Mouse (Mus musculus): ENCODE data around the gene Tns1. TPM values are rescaled to one million over a fixed set of nuclear protein-coding genes. Genes with fewer than 3 reads are reported as not detected.
A peak's percentile ranks its signal among the peaks of the same experiment; 100 is the strongest.

Gene Tns1
- total RNA-seq, 2 experiments from 2014 or later = 294 to 305 TPM

DNA sequence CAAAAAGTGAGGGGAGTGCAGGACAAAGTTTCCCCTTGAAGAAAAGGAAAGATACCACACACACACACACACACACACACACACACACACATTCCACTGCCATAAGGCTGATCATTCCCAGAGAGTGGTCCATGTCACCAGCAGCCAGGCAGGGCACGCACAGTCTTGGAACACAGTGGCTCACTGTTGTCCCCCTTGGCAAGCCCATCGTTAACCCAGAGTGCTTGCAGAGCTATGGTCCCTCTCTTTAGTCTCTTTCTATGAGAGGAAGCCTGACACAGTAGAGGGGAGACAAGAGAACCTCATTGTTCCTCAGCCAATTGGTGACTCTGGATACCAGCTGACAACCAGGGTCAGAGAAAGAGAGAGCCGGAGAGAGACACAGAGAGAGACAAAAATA lies 179.9 kb downstream of the Tns1 start:
- 0 out of 2 replicates have a peak overlapping the region, but pooled peaks have one; percentile 2 for H3K4me3 ChIP-seq
- H3K27ac ChIP-seq = peak overlapping the region; percentile 90
- intact Hi-C loops (cut with DNase I) = loop anchor here (2.0 kb wide), 1 partner anchor 14 kb away; no protein-coding TSS in a partner anchor
- no peak for TF ChIP-seq CTCF (IDR thresholded peaks at IDR 0.05)
- no peak for DNase-seq

DNA sequence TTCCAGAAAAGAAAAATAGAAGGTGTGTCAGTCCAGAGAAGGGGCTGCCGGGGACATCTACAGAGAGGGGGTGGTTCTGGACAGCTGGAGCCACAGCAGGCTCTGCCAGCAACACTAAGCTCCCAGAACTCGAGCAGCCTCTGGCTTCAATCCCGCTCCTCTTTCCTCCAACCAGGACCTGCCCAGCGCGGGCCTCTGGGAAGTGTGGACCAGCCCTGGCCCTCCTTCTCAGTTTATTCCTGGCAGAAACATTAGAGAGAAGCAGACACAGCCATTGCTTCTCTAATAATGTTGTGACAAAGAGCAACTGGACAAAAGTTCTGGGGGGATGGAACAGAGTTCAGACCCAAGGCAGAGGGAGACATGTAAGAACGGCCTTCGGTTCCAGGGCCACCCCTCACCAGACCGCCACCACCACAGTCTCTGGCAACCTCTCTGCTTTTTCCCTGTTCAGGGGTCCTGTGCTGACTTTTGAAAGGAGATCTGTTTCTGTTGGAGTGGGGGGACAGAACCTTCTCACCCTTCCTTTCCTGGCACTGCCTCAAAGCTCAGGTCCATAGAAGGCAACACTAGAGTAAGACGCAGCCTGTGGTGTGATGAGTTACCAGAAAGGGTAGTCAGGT lies 180.5 kb downstream of the Tns1 start:
- H3K4me3 ChIP-seq = peak overlapping the region; percentile 34
- TF ChIP-seq CTCF (IDR thresholded peaks at IDR 0.05) = no peak
- peak; percentile 94 for DNase-seq
- intact Hi-C loops (cut with DNase I) = loop anchor here (2.0 kb wide), 1 partner anchor 15 kb away; no protein-coding TSS in a partner anchor
- peak overlapping the region; percentile 90 for H3K27ac ChIP-seq

GRCm38 (mm10) chr1:73943255-73943654 lies 181.0 kb downstream of the Tns1 start:
- intact Hi-C loops (cut with DNase I) = no loop called here
- no peak for DNase-seq
- TF ChIP-seq CTCF (IDR thresholded peaks at IDR 0.05) = no peak
- H3K4me3 ChIP-seq = peak overlapping the region; percentile 34
- peak overlapping the region; percentile 90 for H3K27ac ChIP-seq

DNA sequence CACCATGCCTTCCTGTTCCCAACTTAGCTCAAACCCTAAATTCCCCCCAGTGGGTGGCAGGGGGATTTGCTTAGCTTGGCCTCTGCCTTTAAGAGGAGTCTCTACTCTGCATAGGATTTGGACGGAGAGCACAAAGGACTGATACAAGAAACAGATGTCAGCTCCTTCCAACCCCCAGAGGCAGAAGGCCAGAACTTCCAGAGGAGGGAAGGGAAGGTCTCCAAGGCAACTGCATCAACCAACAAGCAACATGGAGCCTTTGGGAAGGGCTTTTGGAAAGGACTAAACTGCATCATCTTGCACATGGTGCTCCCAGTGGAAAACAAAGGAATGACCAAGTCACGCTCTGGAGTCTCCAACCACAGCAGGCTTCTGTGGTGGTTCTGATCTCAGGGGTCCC lies 182.0 kb downstream of the Tns1 start:
- Histone ChIP-seq H3K4me3 (peak overlapping the region; percentile 27; the same call in 1 of the 2 replicates), H3K27ac (peak overlapping the region; percentile 90)
- intact Hi-C loops (cut with DNase I) = no loop called here
- peak; percentile 78 for DNase-seq
- no peak for TF ChIP-seq CTCF (IDR thresholded peaks at IDR 0.05)

DNA sequence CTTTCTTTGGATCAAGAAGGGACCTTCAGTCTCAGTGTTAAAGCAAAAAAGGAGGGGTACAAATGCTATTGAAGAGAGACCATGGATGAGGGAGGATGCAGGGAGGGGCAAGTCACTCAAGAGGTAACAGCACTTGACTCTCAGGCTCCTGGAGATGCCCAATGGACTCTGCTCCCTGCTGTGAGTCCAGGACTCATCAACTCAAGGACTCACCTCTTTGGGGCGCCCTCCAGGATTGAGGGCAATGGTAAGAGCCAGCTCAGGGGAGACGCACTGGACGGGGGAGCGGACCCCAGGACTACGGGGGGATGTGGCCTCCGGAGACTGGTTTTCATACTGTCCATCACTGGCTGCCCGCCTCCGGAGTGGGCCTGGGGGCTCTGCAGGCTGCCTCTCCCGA lies 182.6 kb downstream of the Tns1 start:
- intact Hi-C loops (cut with DNase I) = no loop called here
- peak; percentile 28 for DNase-seq
- no peak for TF ChIP-seq CTCF (IDR thresholded peaks at IDR 0.05)
- Histone ChIP-seq H3K4me3 (peak overlapping the region; percentile 27), H3K27ac (peak overlapping the region; percentile 90)

DNA sequence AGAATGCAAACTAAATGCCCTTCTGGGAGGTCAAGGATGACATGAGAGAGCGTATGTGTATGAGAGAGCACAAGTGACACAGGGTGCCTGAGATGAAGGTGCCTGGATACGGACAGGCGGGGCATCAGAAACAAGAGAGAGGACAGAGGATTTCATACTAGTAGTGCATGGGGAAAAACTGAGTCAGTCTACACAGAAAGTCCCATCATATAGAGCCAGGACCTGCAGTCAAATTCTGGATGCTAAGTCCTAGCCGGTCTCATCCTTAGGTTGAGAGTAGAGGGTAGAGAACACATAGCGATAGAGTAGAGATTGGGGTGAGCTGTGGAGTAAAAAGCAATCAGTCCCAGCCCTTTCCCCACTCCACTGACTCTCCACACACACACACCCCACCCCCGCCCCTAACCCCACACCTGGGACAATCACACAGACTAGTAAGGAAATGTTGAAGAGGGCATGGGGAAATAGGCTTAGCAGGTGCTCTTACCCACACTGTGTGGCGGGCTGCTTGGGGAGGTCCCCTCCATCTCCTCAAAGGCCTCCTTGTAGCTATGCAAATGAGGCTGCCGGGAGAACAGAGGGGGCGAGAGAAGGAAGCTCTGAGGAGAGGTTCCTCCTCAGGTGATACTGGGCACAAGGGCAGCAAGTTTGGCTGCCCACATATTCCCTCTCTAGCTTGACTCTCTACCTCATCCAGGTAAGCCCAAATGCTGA lies 183.6 kb downstream of the Tns1 start:
- peak; percentile 13 for DNase-seq
- Histone ChIP-seq H3K27ac (peak overlapping the region; percentile 90), H3K4me3 (no peak overlapping the region)
- TF ChIP-seq CTCF (IDR thresholded peaks at IDR 0.05) = no peak
- intact Hi-C loops (cut with DNase I) = no loop called here

DNA sequence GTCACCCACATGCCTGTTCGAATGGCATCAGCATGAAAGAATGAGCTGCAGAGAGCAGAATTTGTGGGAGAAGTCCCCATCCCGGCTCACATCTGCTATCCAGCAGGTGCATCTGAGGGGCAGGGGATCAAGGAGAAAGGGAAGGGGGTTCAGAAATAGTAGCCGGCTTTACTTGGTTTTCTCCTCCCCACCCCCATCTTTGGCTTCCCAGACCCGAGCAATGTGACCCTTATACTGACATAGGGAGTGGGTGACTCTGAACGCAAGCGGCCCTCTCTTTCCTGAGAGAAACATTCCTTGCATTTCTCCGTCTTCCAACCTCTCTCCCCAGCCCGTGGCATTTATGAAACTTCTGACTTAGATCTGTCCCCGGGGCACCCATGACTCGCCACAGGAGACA lies 185.7 kb downstream of the Tns1 start:
- TF ChIP-seq CTCF (IDR thresholded peaks at IDR 0.05) = no peak
- intact Hi-C loops (cut with DNase I) = no loop called here
- DNase-seq = no peak
- Histone ChIP-seq H3K4me3 (no peak overlapping the region), H3K27ac (peak overlapping the region; percentile 90)

DNA sequence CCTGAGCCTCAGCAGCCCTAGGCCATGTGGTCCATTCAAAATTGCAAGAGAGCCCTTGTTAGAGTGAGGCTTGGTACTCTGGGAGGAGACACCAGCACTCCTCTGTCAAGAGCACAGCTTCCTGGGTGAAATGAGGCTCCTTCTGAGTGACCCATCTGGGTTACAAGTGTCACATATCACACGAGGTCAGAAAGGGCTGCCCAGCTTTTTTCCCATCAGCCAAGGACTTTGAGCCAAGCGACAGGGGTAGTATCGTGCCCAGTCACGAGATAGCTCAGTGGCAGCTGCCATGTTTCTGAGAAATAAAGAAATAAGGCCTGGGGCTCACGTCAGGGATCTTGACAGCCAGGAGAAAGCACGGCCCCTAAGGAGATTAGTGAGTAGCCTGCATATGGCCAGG lies 186.4 kb downstream of the Tns1 start:
- TF ChIP-seq CTCF (IDR thresholded peaks at IDR 0.05) = no peak
- Histone ChIP-seq H3K4me3 (no peak overlapping the region), H3K27ac (peak overlapping the region; percentile 90)
- intact Hi-C loops (cut with DNase I) = no loop called here
- peak; percentile 72 for DNase-seq

GRCm38 (mm10) chr1:73936537-73936936 lies 187.7 kb downstream of the Tns1 start:
- TF ChIP-seq CTCF (IDR thresholded peaks at IDR 0.05) = no peak
- no peak for DNase-seq
- peak overlapping the region; percentile 90 for H3K27ac ChIP-seq
- H3K4me3 ChIP-seq = no peak overlapping the region; the same call in 1 of the 2 replicates
- intact Hi-C loops (cut with DNase I) = no loop called here

- peak; percentile 77 for DNase-seq
- intact Hi-C loops (cut with DNase I) = no loop called here
- peak; percentile 3; the same call in 1 of the 2 replicates for TF ChIP-seq CTCF (IDR thresholded peaks at IDR 0.05)
- Histone ChIP-seq H3K4me3 (peak overlapping the region; percentile 23), H3K27ac (peak overlapping the region; percentile 90)
These were observed 188.7 kb downstream of the Tns1 start for GRCm38 (mm10) chr1:73935442-73936080.

GRCm38 (mm10) chr1:73933146-73933490 lies 191.1 kb downstream of the Tns1 start:
- H3K27ac ChIP-seq = peak overlapping the region; percentile 90
- DNase-seq = no peak
- no peak overlapping the region for H3K4me3 ChIP-seq
- intact Hi-C loops (cut with DNase I) = no loop called here
- TF ChIP-seq CTCF (IDR thresholded peaks at IDR 0.05) = no peak

DNA sequence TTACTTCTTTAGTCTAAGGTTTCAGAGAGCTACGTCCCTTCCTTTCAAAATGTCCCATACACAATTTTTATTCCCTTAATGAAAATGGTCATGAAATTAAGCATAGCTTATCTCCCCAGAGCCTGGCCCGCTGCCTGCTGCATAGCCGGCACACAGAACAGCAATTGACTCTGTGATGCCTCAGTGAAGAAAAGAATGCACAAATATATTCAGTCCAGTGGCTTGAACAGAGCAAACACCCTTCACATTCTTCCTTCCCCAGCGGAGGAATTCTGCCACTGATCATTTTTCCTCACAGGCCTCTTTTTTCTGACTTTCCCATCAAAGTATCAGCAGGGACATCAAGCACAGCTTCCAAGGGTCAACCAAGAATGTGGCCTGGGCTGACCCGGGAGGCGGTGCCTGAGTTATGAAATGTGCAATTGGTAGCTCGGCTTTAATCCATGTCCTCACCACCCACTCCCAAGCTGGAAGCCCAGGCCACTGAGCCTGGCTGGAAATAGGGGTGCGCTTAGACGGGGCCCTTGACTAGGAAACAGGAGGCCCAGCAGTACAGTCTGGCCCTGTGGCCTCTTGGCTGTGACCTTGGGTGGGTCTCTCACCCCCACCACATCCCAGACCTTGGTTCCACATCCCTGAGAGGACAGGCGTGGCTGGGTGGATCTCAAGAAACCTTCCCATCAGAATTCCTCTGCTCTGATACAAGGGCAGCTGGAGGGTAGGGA lies 191.7 kb downstream of the Tns1 start:
- TF ChIP-seq CTCF (IDR thresholded peaks at IDR 0.05) = no peak
- peak; percentile 78 for DNase-seq
- Histone ChIP-seq H3K4me3 (no peak overlapping the region), H3K27ac (peak overlapping the region; percentile 90)
- intact Hi-C loops (cut with DNase I) = no loop called here
